Mouse (Mus musculus) 416B (cell line): ENCODE results near the gene Sptlc2.

ENCODE experiments used
- DNase-seq: peaks from one replicate; pipeline ENCODE4 v3.0.0; 2011; ENCODE audit warnings: low read depth

The Sptlc2 gene

DNA sequence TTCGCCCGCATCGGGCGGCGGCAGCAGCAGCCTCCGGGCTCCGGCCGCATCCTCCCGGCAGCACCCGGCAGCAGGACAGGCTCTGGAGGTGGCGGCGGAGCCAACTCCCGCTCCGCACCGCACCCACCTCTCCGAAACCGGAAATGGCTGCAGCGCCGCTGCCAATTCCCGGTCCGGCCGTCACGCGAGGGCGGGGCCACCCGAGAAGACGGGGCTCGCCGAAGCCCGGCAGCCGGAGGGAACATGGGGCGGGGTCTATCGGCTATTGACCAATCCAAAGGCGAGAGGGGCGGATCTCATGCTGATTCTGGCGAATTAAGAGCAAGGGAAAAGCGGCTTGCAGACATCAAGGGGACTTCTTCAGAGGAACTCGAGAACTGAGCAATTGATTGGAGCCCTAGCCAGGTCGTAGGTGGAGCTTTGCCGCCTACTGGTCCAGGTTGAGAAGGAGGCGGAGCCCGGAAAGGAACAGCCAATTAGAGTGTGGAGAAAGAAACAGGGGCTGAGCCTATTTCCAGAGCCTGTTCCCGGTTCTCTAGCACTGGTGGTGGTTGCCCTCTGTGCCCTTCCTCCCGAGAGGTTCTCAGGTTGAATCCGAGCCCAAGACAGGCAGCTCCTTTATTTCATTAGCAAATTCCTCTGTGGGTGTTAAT, at the start of gene Sptlc2:
Sptlc2 (minus strand) TSS at position 234 of the 653 bp plus-strand sequence.
- peak; percentile 100 for DNase-seq

DNA sequence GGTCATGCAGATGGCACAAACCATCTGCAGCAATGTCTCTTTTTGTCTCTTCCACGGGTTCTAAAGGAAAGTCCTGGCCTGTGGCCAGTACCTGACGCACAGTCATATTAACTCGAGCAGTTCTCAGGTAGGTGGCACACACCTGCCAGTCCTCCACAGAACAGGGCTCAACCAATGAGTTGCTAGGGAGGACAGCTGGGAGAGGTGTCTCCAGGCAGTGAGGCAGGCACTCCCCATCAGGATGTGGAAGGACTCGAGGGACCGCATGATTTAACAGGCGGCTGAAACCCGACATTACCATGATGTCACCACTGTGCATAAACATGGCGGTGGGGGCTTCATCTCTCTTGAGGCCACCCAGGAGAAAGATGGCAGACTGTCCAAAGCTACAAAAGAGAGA, 40.7 kb upstream of the Sptlc2 start:
- DNase-seq = no peak

DNA sequence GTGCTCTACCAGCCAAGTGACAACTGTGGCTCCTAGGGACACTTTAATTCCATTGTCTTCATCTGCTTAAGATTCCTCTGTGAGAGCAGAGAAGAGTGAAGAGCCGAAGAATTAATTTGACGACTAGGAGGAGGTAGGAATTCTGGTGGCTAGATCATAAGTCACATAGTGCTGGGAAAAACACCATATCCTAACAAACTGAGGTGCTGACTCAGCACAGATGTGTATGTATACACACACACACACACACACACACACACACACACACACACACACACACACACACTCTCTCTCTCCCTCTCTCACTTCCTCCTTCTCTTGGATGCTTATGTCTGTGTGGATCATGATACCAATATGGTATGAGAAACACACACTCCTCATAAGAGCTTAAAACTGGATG, 40.1 kb upstream of the Sptlc2 start:
- no peak for DNase-seq

DNA sequence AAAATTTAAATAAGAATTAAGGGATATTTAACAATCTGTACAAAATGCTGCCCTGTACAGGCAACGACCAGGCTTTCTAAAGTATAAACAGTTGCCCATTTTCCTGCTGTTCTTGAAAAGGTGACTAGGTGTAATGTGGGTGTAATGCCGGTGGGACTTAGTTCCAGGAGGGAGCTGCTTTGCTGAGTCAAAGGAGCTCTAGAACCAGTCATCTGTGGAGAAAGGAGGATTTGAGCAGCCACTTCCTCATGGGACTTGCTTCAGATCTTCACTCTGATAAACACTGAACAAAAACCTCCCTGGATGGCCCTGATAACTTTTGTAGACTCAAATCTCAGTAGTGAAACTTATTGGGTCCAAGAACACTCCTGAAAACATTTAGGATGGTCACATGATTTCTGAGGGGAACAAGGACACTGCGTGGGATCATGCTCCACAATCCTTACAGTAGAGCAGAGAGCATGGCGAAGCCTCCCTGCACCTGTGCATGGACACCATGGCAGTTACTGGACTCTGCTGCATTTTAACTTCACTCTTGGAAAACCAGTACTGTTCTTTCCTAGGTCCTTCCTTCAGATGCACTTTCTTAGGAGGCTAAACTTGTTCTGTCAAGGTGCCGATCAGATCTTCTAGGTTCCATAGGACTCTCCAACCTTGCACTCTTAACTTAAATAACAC, 38.3 kb upstream of the Sptlc2 start:
- DNase-seq = peak; percentile 28

DNA sequence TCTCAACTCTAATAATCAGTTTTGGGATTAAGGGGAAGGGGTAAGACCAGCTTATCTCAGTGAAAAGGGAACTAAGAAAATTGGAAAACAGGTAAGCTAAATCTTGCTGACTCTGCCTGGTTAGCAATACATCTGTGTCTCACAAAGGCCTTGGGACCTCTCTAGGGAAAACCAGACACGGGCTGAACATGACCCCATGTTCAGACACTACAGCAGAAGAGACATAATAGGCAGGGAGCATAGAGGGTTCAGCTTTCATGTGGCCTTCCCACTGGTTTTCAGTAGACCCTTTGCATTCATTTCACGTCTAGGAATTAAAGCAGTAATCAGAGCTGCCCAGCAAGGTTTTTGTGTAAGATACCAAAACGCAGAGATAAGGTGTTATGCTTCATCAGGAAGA, 36.4 kb upstream of the Sptlc2 start:
- DNase-seq = no peak

DNA sequence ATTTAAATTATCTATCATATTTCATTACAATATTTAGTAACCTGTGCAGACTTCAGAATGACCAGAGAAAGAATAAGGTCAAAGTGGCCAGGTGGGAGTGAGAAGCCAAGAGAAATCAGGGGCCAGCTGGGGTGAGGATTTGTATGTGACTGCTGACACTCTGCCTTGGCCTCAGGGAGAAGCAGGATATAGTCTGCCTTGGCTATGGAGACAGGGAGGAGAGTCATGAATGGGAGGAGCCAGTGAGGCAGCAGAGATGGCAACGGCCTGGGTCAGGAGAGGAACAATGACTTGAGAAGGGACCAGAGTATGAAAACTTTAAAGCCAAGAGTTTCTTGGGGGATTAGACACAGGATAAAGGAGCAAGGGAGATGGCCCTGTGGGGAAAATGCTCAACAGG, 35.5 kb upstream of the Sptlc2 start:
- peak; percentile 33 for DNase-seq

DNA sequence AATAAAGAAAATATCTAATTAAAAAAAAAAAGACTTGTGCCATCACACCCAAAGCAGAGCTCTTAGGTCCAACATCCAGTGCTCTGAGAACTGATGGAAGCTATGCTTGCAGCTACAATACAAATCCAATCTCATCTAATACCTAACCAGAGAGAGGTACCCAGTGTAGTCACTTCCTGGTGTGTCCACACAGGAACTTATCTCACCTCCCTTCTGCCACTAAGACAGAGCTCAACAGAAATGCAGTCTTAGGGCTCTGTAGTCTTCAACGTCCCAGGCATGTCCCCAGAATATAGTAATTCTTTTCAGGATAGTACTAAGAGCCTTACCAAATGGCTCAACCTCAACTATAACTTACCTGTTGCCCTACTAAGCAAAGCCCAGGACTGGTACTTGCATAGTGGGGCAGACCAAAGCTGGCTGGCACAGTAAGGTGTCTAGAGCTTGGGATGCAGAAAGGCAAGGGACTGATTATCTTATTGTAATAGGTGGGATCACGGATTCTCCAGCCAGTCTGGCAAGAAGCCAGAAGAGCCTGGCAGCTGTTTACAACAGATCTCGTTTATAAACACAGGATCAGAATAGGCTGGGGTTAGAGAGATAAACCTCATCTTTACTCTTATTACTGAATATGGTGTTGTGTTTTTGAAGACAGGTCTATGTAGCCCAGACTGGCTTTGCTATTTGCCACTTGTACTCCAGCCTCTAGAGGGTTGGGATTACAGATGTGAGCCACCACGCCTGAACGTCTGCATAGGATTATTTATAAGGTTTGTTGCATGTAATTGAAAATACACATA, 33.8 kb upstream of the Sptlc2 start:
- peak; percentile 52 for DNase-seq

DNA sequence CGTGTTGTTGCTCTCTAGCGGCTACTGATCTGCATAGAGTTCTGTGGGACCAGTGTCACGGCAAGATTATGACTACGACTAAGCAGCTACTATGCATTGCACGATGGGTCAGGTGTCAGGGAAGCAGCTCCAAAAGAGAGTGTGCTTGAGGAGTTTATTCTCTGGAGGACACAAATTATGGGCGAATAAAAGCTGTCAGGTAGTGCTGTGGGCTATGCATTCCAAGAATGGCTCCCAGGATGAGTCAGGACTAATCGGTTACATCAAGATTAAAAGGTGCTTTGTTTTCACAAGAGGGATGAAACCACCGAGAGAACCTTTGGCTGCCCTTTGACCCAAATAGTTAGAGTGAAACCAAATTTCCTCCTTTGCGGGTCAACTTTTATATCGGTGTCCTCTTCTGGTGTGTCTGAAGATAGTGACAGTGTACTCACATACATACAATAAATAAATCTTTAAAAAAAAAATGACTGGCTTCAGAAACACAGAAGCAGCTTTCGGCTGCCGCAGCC, 31.9 kb upstream of the Sptlc2 start:
- DNase-seq = no peak

DNA sequence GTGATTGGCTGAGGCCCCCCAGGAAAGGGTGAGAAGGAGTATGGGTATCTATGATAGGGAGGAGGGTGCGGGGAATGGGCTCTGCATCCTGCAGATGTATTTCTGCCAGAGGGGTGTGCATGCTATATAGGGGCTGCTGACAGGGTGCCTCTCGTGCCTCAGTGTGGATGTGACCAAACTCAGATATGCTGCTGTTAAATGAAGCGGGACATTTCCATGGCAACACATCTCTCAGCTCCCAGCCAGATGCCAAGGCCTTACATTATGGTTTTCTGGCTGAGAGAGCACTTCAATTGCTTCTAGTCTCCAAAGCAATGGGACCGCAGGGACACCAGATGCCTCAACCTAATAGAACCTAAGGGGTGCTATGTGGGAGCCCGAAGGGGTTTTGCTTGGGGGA, 30.8 kb upstream of the Sptlc2 start:
- no peak for DNase-seq

DNA sequence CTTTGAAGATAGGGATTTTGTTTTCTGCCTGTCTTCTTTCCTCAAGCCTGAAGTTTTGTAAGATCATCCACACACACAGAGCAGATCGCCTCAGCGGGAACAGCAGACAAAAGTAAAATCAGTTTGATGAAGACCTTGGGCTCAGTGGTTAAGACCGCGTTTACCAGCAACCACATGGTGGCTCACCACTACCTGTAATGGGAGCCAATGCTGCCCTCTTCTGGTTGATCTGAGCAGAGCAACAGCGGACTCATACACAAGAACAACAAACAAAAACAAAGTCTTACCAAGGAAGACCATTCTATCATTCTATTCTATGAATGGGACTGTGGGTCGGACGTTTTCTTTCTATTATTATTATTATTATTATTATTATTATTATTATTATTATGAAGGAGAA, 28.5 kb upstream of the Sptlc2 start:
- peak; percentile 88 for DNase-seq

DNA sequence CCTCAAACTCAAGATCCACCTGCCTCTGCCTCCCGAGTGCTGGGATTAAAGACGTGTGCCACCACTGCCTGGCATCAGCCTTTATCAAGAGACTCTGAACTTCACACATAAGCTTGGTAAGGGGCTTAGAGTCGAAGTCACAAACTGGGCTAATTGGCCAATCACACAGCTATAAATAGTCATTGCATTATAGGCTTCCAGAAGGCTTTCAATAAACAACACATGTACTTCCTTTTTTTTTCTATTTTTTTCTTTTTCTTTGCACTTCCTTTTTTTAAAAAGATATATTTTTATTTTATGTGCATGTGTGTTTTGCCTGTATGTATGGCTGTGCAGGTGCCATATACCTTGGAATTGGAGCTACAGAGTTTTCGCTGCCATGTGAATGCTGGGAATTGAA, 27.2 kb upstream of the Sptlc2 start:
- no peak for DNase-seq

DNA sequence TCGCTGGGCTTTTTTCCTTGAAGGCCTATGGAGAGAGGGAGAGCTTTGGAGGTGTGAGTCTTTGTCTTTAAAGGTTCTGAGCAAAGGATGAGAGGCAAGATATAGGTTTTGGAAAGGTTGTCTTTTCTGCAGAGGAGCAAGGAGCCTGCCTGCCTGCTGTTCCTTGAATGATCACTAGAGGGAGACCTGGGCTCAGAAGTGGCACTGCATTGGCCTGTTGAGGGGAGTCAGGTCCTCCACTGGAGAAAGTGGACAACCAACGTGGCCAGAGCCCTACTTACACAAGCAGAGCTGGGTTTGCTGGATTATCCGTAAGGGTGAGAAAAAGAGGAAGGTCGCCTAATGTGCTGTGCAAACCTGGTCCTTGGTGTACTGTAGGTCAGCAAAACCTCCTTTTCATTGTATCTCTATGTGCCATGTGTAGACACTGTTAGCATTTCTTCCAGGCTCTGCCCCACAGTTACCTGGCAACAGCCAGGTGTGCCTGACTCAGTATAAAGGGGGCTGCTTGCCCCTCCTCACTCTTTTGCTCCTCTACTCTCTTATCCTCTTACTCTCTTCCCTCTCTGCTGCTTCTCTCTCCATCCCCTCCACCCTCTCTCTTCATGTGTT, 25.1 kb upstream of the Sptlc2 start:
- peak; percentile 72 for DNase-seq

DNA sequence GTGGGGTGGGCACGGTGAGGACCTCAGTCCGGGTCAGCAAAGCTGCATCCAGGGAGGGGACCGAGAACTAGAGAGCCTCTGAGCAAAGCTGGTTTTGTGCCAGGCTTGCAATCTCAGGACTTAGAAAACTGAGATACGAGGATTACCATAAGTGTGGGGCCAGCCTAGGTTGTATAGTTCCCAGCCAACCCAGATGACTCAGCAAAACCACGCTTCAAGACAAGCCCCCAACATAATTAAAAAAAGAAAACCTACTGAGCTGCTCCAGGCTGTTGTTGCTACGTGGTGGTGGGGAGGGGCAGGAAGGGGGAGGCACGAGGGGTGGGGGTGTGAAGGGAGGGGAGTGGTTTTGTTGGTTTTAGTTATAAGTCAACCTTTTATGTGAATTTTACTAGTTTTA, 22.8 kb upstream of the Sptlc2 start:
- DNase-seq = peak; percentile 87

DNA sequence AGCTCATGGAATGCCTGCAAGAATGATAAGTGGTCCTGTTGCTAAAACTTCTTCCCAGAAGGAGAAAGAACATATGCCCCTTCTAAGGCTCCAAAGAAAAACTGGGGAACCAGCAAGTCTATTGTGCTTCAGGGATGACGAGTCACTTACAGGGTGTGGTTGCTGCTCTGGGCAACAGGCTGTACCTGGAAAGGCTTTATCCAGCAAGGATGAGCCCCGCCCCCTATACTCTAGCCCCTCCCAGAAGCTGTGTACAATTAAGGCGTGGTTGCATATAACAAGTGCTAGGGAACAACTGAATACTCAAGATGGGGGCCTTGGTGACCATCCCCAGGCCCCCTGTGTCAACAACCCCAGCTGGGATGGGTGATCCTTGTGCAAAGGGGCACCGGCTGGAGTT, 21.0 kb upstream of the Sptlc2 start:
- no peak for DNase-seq

DNA sequence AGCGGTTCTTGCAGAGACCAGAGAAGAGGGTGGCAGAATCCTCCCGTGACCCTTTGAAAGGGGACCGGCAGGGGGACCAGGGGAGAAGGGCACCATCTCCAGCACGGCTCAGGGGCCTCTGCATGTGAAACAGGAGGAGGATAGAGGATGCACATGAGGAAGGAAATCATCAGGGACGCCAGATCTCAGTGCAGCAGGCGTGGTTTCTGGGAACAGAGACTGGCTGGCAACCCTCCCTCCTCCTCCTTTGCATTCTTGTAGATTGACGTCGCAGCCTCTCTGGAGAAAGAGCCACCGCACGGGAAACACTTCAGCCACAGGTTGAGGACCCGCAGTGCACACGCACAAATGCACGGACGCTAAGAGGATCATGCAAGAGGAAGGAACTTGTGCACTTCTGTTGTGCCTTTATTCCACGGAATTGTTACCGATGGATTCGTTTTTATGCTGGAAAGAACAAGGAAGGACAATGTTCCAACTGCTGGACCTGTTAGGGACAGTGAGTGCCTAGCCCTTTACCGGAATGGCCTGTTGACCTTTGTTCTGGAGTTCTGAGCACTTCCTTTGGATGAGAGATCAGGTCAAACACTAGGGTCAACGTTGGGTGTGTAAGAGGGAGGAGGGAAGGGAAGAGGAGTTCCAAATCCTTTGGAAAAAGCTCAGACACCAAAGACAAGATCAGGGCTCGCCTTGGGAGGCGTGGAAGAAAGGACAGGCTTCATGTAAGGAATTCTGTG, 19.9 kb upstream of the Sptlc2 start:
- peak; percentile 73 for DNase-seq

DNA sequence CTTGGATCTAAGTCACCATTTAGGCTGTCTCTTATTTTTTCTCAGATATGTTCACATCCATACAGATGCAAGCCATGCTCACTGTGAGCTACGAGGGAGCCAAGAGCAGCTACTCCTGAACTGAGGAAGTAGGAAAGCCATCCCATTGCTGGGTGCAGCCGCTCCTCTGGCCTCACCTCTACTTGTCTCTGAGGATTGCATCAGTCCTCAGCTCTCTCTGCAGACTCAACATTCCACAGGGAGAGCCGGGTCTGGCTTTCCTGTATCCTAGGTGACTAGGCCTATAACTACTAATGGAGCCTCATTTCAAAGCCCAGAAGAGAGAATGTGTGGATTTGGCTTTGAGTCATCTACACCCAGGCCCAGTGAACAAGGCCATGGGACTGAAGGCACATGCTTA, 17.6 kb upstream of the Sptlc2 start:
- no peak for DNase-seq

DNA sequence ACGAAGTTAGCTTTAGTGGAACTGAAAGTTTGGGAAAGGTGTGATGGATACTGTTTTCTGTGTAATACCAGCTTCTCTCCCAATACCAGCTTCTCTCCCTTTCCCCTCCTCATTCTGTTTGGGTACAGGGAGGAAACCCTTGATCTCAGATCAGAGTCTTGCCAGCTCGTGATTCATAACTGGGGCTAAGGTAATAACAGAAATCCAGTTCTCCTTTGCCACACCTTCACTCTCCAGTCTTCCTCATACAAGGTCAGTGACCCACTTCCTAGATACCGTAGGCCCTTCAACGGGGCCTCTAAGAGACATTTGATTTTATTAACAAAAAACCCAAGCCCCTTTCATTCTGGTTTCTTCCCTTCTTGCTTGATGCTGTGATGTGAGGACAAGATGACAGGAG, 17.0 kb upstream of the Sptlc2 start:
- no peak for DNase-seq

DNA sequence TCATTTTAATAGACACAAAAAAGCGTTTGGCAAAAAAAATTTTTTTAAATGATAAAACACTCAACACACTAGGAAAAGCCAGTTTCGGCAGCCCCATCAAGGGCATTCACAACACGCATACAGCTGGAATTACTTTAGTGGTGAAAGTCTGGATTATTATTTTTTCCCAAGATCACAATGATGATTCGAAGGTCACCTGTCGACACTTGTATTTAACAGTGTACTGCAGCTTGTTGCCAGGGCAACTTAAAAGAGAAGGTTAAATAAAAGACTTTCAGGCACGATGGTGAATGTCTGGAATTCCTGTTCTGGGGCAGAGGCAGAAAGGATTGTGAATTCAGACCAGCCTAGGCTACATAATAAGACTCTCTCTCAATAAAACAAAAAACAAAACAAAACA, 13.7 kb upstream of the Sptlc2 start:
- DNase-seq = no peak

DNA sequence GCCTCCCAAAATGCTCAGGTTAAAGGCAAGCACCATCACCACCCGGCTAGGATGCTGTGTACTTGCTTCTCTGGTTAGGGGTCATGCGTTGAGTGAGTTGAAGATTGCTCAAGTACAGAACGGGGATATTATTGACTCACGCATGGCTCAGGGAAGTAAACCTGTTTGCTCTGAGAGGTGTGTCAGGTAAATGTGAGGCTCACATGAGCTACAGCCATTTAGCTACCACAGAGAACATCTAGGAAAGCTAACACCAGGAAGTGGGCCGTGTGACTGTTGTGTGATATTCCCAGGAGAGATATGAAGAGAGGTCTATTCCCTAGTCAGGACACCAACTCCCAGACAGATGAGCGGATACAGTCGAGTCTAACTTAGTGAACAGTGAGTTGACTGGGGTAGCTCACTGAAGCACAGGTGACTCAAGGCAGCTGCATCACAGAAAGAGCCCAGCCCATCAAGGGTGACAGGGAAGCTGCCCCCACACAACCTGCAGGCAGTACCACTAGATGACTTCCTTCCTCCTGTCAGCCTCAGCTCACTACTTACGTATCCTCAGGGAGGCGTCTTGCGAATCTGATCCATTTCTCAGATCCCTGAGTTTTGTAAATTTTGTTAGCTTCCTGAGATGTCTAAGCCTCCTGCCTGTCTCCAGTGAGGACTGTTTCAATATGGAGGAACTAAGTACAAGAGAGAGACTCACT, 11.1 kb upstream of the Sptlc2 start:
- no peak for DNase-seq

DNA sequence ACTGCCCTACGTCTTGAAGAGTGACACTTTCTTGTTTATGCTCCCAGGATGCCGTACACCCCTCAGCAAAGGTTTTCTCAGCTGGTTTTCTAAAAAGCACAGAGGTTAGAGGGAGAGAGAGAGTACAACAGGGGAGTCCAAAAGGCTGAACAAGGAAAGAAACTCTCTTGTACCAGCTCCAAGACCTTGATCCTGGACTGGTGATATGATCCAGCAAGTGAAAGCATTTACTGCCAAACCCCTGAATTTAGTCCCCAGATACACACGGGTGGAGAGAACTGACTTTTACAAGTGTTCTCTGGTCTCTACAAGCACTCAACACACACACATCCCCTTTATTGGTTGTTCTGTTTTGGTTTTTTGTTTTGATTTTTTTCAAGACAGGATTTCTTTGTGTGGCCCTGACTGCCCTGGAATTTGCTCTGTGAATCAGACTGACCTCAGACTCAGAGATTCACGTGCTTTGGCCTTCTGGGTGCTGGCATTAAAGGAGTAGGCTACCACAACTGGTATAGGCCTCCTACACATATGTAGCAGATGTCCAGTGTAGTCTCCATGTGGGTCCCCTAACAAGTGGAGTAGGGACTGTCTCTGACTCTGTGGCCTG, 9.8 kb upstream of the Sptlc2 start:
- DNase-seq = no peak

DNA sequence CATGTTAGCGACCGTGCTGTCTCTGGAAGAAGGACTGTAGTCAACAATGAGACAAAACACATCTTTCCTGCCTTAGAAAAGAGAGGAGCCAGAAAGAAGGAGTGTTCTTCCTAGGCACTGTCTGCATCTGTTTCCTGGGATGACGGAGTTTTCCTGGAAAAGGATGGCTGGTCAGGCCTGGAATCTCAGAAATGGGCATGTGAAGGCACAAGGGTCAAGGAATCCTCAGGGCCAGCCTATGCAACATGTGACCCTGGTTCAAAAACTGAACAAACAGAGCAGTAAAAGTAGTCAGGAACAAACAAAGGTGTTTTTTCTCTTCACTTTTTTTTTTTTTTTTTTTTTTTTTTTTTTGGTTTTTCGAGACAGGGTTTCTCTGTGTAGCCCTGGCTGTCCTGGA, 9.0 kb upstream of the Sptlc2 start:
- no peak for DNase-seq
